Mouse (Mus musculus) 416B (cell line): Measurements from ENCODE around the gene Vmn1r185.
"Not testable (repeated sequence)": the region's sequence is repeated elsewhere in the genome, so short reads cannot be mapped to it uniquely, and the experiment has no call there.

ENCODE experiments used
- DNase-seq: peaks from one replicate; pipeline ENCODE4 v3.0.0; 2011; ENCODE audit warnings: low read depth

Vmn1r185 gene

GRCm38 (mm10) chr7:26618364-26618763, at the start of gene Vmn1r185:
Gene Vmn1r185, minus strand, starts transcription at chr7:26618464.
- not testable (repeated sequence) for DNase-seq

GRCm38 (mm10) chr7:26667466-26667865, 49.2 kb upstream of the Vmn1r185 start:
- DNase-seq = not testable (repeated sequence)

- no peak for DNase-seq
Measured at GRCm38 (mm10) chr7:26666011-26666410, 47.7 kb upstream of the Vmn1r185 start.

- no peak for DNase-seq
Measured at GRCm38 (mm10) chr7:26589774-26590173, 28.5 kb downstream of the Vmn1r185 start.

- DNase-seq = no peak
Measured at GRCm38 (mm10) chr7:26589077-26589476, 29.2 kb downstream of the Vmn1r185 start.
